Mouse (Mus musculus) thymus, postnatal 25 days (tissue): Measurements from ENCODE around the gene Nle1.

ENCODE experiments used
- DNase-seq: peaks from one replicate; pipeline ENCODE4 v3.0.0; 2022

Nle1 gene

GRCm38 (mm10) chr11:82867956-82868355 is 40.3 kb downstream of the Nle1 start:
- no peak for DNase-seq

DNA sequence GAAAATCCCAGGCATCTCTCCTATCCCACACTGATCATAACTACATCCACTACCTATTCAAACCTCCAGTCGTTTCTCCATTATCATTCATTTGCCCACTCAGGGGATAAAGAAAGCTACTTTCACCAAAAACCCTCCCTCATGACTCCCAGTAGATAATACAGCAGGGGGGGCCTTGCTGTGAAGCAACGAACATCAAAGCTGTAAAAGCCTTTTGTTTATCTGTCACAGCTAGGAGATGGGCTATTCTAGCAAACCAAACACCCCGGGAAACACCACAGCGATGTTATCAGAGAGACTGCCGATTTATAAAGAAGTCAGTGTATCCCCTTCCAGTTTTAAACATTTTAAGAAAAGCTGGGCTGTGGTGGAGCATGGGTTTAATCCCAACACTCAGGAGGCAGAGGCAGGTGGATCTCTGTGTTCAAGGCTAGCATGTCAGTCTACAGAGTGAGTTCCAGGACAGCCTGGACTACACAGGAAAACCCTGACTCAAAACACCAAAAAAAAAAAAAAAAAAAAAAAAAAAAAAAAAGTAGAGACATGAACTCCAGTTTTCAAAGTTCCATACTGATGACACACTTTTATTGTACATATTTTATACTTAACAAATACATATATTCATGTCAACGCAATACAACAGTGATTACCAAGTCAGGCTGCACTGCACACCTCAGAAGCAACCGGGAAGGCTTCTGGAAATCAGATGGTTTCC is 41.2 kb downstream of the Nle1 start:
- DNase-seq: no peak

GRCm38 (mm10) chr11:82865957-82866356 is 42.3 kb downstream of the Nle1 start:
- DNase-seq: no peak

GRCm38 (mm10) chr11:82863488-82863931 is 44.7 kb downstream of the Nle1 start:
- no peak for DNase-seq

- no peak for DNase-seq
These were observed 45.2 kb downstream of the Nle1 start for GRCm38 (mm10) chr11:82863059-82863458.

DNA sequence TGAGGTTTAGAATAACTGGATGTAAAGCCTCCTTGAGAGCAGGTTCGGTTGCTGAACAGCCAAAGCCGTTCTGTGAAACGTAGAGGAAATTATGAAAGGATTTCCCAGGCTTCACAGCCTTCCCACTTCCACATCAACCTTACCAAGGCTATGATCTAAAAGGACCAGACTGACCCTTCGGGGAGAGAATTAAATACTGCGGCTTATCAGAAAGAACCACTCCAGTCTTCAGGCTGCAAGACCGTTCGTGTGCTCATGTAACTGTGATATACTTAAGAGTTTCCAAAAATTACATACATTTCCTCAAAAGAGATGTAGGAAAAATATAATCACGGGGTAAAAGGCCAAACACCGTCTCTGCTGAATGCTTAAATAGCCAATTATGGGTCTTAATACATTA is 45.6 kb downstream of the Nle1 start:
- DNase-seq: no peak

DNA sequence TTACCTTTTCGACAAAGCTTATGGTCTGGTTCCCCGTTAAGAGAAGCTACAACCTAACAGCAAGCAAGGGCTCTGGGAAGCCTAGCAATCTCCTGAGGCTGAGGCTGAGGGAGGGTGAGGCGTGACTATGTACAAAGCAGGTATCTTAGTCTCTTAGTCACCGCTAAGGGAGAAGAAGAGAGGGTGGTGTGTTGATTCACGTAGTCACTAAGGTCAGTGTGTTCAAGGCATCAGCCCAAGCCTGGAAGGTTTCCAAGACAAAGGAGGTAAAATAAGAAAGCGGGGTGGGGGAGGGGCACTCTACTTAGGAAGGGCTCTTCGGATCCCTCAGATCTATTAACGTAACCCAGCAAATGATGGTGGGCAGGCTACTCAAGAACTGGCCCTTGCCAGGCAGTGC is 46.7 kb downstream of the Nle1 start:
- DNase-seq: no peak

- DNase-seq: no peak
These were observed 47.5 kb downstream of the Nle1 start for GRCm38 (mm10) chr11:82860759-82861158.

- DNase-seq: no peak
These were observed 50.8 kb downstream of the Nle1 start for GRCm38 (mm10) chr11:82857307-82857848.

- no peak for DNase-seq
These were observed 52.2 kb downstream of the Nle1 start for GRCm38 (mm10) chr11:82856032-82856431.

GRCm38 (mm10) chr11:82855327-82855973 is 52.8 kb downstream of the Nle1 start:
- no peak for DNase-seq

DNA sequence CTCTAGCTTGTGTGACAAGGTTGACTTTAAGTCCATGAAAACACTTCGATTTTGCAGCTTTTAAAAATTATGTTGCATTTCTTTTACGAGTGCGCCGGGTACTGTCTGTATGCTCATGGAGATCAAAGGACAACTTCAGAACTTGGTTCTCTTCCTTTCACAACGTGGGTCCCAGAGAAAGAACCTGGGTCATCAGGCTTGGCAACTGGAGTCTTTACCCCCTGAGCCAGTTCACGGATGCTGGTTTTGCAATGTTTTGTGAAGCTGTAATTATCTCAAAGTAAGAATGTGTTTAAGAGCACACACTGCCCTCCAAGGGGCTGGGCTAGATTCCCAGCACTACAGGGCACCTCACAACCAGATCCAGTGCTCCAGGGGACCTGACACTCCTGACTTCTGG is 54.1 kb downstream of the Nle1 start:
- no peak for DNase-seq

DNA sequence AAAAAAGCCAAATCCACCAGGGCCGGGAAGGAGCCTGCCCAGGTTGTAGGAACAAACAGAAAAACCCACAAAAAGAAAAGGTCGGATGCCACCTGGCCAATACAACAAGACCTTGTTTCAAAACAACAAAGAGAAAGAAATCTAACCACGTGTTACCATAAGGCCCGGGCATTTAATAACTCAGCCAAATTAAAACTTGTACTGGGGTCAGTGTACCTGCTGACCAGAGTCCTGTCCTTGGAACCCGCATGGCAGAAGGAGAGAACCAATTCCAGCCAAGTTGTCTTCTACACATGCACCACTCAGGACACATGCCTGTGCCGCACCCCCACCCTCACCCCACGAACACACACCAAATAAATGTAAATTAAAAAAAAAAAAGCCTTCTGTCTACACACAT is 55.3 kb downstream of the Nle1 start:
- DNase-seq: no peak

GRCm38 (mm10) chr11:82852540-82852939 is 55.7 kb downstream of the Nle1 start:
- no peak for DNase-seq

GRCm38 (mm10) chr11:82852115-82852514 is 56.1 kb downstream of the Nle1 start:
- no peak for DNase-seq
